Mouse (Mus musculus) cerebellum, postnatal 36 days (tissue): ENCODE measurements around the gene Prss28.

ENCODE experiments used
- DNase-seq, 2 experiments: peaks; one replicate each; pipeline ENCODE4 v3.0.0; 2021 to 2022; ENCODE audit warnings: mixed read lengths in 2 of 2

Gene Prss28

DNA sequence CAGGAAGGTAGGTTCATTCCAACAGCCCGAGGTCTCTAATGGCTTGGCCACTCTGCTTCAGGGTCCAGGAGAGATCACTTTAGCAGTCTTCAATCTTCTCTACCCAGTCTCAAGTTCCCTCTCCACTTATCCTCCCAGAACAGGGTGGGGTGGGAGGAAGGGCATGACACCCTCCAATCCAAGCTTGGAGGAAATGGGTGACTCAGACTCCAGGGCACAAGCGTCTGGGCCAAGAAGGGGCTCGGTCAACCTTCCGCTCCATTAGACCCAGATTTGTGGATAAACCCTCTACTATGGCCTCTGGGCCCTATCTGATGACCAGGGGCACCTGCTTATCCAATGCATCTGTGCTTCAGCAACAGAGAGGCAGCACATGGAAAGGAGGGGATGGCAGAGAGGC lies 37.0 kb downstream of the Prss28 start, which contains the start of gene Tpsab1:
Gene Tpsab1, minus strand, starts transcription at position 101 of the 400 bp plus-strand sequence.
- no peak for DNase-seq

DNA sequence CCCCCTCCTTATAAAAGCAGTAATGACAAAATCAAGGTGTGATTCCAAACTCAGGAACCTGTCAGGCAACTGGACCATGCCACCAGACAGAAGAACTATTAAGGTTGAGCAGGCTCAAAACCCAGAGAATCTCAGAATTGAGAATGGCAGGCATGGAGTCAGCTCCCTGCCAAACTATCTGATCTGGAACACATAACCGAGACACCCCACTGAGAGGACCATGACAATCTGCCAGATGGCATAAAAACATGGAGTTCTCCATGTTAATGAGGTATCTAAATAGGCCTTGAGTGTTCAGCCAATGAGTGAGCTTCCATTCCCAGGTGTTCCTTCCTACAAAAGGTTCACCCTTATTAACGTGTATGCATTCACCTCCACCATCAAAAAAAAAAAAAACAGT lies 52.8 kb downstream of the Prss28 start:
- no peak for DNase-seq
